Mouse (Mus musculus) fat pad, adult 2 months (tissue): Measurements from ENCODE around the gene Elmod1.

Experiments used
- DNase-seq: peaks from one replicate; pipeline ENCODE4 v3.0.0-alpha.2; 2011; ENCODE audit warnings: low read depth, low spot score; ENCODE audit errors: extremely low read depth

The Elmod1 gene

DNA sequence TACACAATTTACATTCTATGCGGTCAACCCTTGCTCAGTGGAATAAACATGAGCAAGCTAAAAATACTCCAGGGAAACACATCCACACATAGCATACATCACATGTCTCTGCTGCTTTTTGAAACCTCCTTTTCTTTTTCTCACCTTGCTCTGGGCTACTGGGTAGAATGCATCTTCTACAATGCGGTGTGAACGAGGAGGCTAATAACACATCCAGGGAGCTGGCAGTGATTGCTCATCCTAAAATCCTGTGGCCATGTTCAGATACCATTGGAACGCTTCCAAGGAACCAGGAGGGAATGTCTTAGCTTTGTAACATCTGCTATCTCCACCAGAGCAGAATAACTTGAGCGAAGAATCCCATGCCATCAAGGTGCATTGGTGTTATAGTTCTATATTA is 64.8 kb downstream of the Elmod1 start:
- DNase-seq, result no peak

GRCm38 (mm10) chr9:53906798-53907197 is 68.3 kb downstream of the Elmod1 start:
- DNase-seq, result no peak

DNA sequence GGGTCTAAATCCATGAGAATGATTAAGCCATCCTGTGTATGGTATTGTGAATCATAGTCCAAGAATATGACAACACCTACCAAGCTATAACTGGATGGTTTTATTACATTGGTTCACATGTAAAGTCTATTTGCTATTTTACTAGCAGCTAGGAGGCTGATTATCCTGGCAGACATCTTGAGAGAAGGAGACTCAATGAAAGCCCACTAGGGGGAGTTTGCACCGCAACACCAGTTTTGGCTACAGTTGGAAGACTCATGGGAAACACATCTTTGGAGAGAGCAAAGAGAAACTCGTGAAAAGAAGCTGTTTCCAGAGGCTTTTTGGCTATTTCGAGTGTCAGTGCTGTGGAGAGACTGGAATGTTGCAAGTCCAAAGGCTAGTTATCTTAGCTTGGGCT is 69.7 kb downstream of the Elmod1 start:
- DNase-seq, result no peak

DNA sequence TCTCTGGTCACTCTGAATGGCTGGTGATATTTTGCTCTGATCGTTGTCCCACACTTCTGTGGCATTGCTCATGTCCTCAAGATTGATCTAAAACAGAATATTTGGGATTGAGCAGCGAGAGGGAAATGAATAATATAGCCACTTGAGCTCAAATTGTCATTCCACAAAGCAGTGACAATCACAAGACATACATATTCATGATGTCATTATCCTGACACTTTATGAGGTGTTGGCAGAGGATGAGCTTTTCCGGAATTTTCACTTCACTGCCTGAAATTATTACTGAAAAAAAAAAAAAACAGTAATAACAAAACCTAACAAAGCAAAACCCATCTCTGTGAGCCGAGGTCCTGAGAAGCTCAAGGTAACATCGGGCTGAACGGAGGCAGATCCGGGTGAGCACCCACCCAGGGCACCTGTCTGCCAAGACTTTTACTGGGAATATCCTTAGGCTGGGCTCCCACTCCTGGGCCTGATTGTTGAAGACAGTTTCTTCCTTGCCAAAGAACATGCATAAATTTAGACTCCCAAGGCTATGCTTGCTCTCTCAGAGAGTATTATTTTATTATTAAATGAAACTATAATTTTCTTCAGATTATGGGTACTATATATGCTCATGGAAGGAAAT is 71.8 kb downstream of the Elmod1 start:
- no peak for DNase-seq

- peak; percentile 47 for DNase-seq
Observed at GRCm38 (mm10) chr9:53899836-53900235, 75.3 kb downstream of the Elmod1 start.

DNA sequence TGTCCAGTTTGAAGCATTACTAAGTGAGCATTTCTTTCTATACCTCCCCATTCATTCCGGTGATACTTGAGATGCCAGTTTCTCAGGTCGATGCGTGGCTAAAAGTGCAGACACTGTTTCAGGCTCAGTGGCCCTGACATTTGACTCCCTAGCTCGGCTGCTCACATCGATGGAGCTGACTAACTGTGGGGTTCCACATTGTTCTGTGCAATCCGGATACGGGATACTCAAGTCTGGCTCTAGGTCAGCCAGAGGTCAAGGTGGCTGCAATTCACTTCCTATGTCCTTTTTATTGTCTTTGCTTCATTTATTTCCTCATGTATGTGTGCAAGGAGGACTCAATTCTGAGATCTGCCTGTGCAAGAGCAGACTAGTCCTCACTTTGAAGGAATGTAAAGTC is 79.3 kb downstream of the Elmod1 start:
- DNase-seq, result no peak

DNA sequence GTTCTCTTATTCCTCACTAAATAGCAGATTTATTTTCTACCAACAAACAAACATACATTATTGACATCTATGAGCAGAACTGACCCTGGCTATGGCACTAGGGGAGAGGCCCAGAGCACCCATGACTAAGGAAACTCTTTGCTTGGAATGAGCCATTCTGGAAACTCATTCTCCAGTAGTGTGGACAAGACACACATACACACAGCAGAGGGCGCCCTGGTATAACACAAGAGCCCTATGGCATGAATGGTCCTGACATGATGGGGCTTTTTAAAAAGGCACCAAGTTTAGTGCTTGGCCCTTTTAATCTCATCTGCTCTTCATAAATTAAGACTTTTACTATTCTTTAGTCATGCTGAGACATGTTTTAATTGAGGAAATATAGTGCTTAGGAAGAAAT is 85.0 kb downstream of the Elmod1 start:
- no peak for DNase-seq

DNA sequence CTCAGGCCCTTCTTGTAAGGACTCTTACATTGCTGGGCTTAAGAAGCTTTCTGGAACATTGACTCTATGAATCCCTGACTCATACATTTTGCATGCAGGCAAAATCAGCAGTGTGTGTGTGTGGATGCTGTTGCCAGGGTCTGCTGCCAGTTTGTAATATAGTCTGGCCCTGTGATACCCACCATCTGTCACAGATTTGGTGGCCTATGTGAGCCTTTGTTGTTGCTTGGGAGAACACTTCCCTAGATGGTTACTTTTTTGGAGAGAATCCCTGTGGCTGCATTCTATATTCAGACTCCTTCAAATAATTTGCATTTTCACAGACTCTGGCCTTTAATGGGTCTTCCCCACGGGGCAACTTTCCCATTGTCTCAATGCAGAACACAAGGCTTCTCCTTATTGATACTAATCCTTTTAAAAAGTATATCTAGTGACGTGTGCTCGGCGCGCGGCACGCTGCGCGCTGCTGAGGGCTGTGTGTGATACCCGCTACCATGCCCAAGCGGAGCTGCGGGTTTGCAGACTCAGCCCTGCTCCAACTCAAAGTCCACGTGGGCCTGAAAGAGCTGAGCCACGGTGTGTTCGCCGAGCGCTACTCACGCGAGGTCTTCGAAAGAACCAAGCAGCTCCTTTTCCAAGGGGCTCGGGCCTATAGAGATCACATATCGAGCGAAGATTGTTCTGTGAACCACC is 91.4 kb downstream of the Elmod1 start:
- DNase-seq, result no peak

DNA sequence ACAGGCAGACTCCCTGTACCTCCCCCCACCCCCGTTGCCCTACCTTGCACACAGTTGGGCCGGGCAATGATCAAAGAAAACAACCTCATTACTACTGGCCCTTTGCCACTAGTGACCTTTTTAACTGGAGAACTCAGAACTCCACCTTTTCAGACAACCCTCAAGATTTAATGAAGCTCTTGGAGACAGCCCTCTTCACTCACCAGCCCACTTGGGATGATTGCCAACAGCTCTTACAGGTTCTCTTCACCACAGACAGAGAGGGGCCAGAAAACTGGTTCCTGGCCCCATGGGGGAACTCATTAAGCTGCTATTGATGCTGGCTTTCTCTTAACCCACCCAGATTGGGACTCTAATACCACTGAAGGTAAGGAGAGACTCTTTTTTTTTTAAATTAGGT is 97.7 kb downstream of the Elmod1 start:
- DNase-seq, result no peak

DNA sequence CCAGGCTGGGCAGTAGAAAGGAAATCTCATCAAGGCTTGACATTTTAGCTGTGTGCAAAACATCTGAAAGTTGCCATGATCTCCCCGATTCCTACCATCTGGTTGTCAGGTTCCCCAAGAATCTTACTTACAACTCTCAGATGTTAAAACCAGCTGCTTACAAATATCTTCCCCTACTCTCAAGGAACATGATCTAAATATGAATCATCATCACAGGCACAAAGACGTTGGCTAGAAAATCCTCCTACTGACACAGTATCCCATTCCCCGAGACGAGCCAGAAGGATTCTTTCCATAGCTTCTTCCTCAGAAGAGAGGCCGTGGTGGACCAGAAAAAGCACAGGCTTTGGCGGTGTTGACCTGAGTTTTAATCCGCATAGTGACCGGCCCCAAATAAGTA is 101.9 kb downstream of the Elmod1 start:
- no peak for DNase-seq
